ENCODE assay signal across 9 mouse cellular contexts in genomic region chr6:119849348-119849709, GRCm38 (mm10). TPM values are rescaled to one million over a fixed set of nuclear protein-coding genes. Genes with fewer than 3 reads are reported as not detected.
DNase-seq lines count a peak whose midpoint lies in the region; ATAC-seq and TF ChIP-seq lines count a peak whose summit lies in the region.
"Had no signal": no experiment of that assay in that cellular context is flagged by ENCODE, and none has a peak within 500 bp of the region (broad histone marks: within the 10 kb centered on the region; RNA-seq: fewer than 3 reads in every experiment).

No protein-coding gene starts in this region.

- H3K36me3 ChIP-seq in heart, postnatal 0 days (replicated peaks; ENCODE audit: control insufficient read depth, insufficient read depth, low read length): no peaks in the 10 kb centered on the region
- no peaks in the 10 kb centered on the region for H3K36me3 ChIP-seq in embryonic facial prominence, embryonic 12.5 days
- no peaks in the 10 kb centered on the region for H3K36me3 ChIP-seq in forebrain, postnatal 0 days (ENCODE audit: insufficient read depth)
- H3K36me3 ChIP-seq in liver, postnatal 0 days (replicated peaks; ENCODE audit: insufficient read depth, low read length): no peaks in the 10 kb centered on the region

- H3K4me3 ChIP-seq in heart, postnatal 0 days (ENCODE audit: low read depth, low read length): peak overlapping the region; percentile 98
- H3K4me3 ChIP-seq in embryonic facial prominence, embryonic 12.5 days: no peak overlapping the region
- H3K4me3 ChIP-seq in forebrain, postnatal 0 days (ENCODE audit: low read depth, low read length): no peak overlapping the region
- H3K4me3 ChIP-seq in liver, postnatal 0 days (ENCODE audit: low read depth, low read length): 0 out of 2 replicates have a peak overlapping the region, but pooled peaks have one; percentile 97

- H3K27me3 ChIP-seq in heart, postnatal 0 days (ENCODE audit: control insufficient read depth, insufficient read depth, low read length): no peaks in the 10 kb centered on the region
- no peaks in the 10 kb centered on the region for H3K27me3 ChIP-seq in embryonic facial prominence, embryonic 12.5 days
- H3K27me3 ChIP-seq in forebrain, postnatal 0 days (ENCODE audit: insufficient read depth, low read length): no peaks in the 10 kb centered on the region
- H3K27me3 ChIP-seq in liver, postnatal 0 days (ENCODE audit: insufficient read depth, low read length): no peaks in the 10 kb centered on the region

- peak overlapping the region; percentile 96; the same call in 1 of the 2 replicates for H3K27ac ChIP-seq in heart, postnatal 0 days (ENCODE audit: low read depth)
- no peak overlapping the region for H3K27ac ChIP-seq in embryonic facial prominence, embryonic 12.5 days
- H3K27ac ChIP-seq in forebrain, postnatal 0 days (ENCODE audit: low read depth, low read length): no peak overlapping the region
- H3K27ac ChIP-seq in liver, postnatal 0 days (ENCODE audit: low read depth): no peak overlapping the region

- DNase-seq in heart, postnatal 0 days (ENCODE audit: low spot score): no peak
- no peak for DNase-seq in heart, postnatal 36 days
- no peak for DNase-seq in forebrain, postnatal 0 days
- DNase-seq in liver, postnatal 0 days: no peak
- DNase-seq in right cerebral cortex, adult 18-20 months: no peak
- no peak for DNase-seq in layer of hippocampus, postnatal 14 days (ENCODE audit: low spot score in 2 of 2)
- DNase-seq in adrenal gland, postnatal 4 days (ENCODE audit: low spot score in 2 of 2): no peak
- DNase-seq: lung, postnatal 14 days had no signal

- no peak for TF ChIP-seq EP300 in heart, postnatal 0 days (IDR thresholded peaks at IDR 0.05; ENCODE audit: low read depth)
- no peak for TF ChIP-seq EP300 in liver, postnatal 0 days (IDR thresholded peaks at IDR 0.05; ENCODE audit: low read depth)

- intact Hi-C loops in heart, postnatal 36 days (cut with DNase I): loop anchor here (2.0 to 5.0 kb wide), 3 partner anchors 53 to 367 kb away; partner anchors contain the start of gene Rad52

- no peaks in the 10 kb centered on the region for H3K9me3 ChIP-seq in heart, postnatal 0 days (replicated peaks; ENCODE audit: control insufficient read depth, low read length)
- no peaks in the 10 kb centered on the region for H3K9me3 ChIP-seq in embryonic facial prominence, embryonic 12.5 days
- H3K9me3 ChIP-seq in forebrain, postnatal 0 days (ENCODE audit: low read length): no peaks in the 10 kb centered on the region
- no peaks in the 10 kb centered on the region for H3K9me3 ChIP-seq in liver, postnatal 0 days (ENCODE audit: low read length)

- H3K9ac ChIP-seq in heart, postnatal 0 days (replicated peaks; ENCODE audit: low read depth, low read length): 0 out of 2 replicates have a peak overlapping the region, but pooled peaks have one; percentile 93
- no peak overlapping the region for H3K9ac ChIP-seq in embryonic facial prominence, embryonic 12.5 days
- H3K9ac ChIP-seq in forebrain, postnatal 0 days: peak overlapping the region; percentile 92; the same call in 1 of the 2 replicates
- no peak overlapping the region for H3K9ac ChIP-seq in liver, postnatal 0 days (replicated peaks)

- peak overlapping the region; percentile 95 for H3K4me2 ChIP-seq in heart, postnatal 0 days (ENCODE audit: low read depth, low read length)
- peak overlapping the region; percentile 66 for H3K4me2 ChIP-seq in embryonic facial prominence, embryonic 12.5 days (replicated peaks)
- H3K4me2 ChIP-seq in forebrain, postnatal 0 days (ENCODE audit: low read depth): peak overlapping the region; percentile 78
- H3K4me2 ChIP-seq in liver, postnatal 0 days (ENCODE audit: low read depth, low read length): peak overlapping the region; percentile 99; the same call in 1 of the 2 replicates

- TF ChIP-seq CTCF in heart, postnatal 0 days (IDR thresholded peaks at IDR 0.05; ENCODE audit: low read depth): no peak
- TF ChIP-seq CTCF in forebrain, postnatal 0 days (IDR thresholded peaks at IDR 0.05; ENCODE audit: low read depth): no peak
- TF ChIP-seq CTCF in liver, postnatal 0 days (IDR thresholded peaks at IDR 0.05; ENCODE audit: low read depth): no peak

- ATAC-seq in heart, postnatal 0 days (ENCODE audit: insufficient read depth, low read depth): no peak
- no peak for ATAC-seq in embryonic facial prominence, embryonic 12.5 days (ENCODE audit: insufficient number of reproducible peaks, insufficient read depth, low FRiP score, low TSS enrichment)
- ATAC-seq in forebrain, postnatal 0 days: no peak
- no peak for ATAC-seq in liver, postnatal 0 days

- WGBS in heart, postnatal 0 days: 59% methylated on average over 3 of the region's 3 CpGs
- WGBS in embryonic facial prominence, embryonic 12.5 days: 73% methylated on average over 3 of the region's 3 CpGs
- WGBS in forebrain, postnatal 0 days: 23% methylated on average over 3 of the region's 3 CpGs
- WGBS in liver, postnatal 0 days (ENCODE audit: insufficient replicate concordance): 70% methylated on average over 3 of the region's 3 CpGs

- peaks cover 17% of the 10 kb centered on the region for H3K4me1 ChIP-seq in heart, postnatal 0 days (ENCODE audit: control insufficient read depth, insufficient read depth)
- H3K4me1 ChIP-seq in embryonic facial prominence, embryonic 12.5 days: peaks cover 14% of the 10 kb centered on the region
- H3K4me1 ChIP-seq in forebrain, postnatal 0 days (ENCODE audit: insufficient read depth): no peaks in the 10 kb centered on the region; the same call in 1 of the 2 replicates
- peaks cover 13% of the 10 kb centered on the region for H3K4me1 ChIP-seq in liver, postnatal 0 days (ENCODE audit: insufficient read depth)

RNA-seq across cellular contexts. Expression of gene Erc1, which starts 1.4 kb away (rescaled TPM):
- total RNA-seq in heart, postnatal 0 days (2014; rRNA removed; ENCODE audit: low replicate concordance): 19.2 and 30.7 TPM in 2 replicates
- polyA plus RNA-seq in heart, postnatal 0 days (2015; fragmentation: Nextera tagmentation; extraction: Ambion mirVana): 11.9 and 12.5 TPM in 2 replicates
- total RNA-seq in heart, postnatal 36 days (2021): 10 to 100 TPM; 37.2 to 38.1 TPM
- 32.1 and 33.1 TPM in 2 replicates for polyA plus RNA-seq in embryonic facial prominence, embryonic 12.5 days (2016; fragmentation: Nextera tagmentation; extraction: Ambion mirVana)
- total RNA-seq in forebrain, postnatal 0 days (2014; rRNA removed): 67.2 and 83.3 TPM in 2 replicates
- polyA plus RNA-seq in forebrain, postnatal 0 days (2015; fragmentation: Nextera tagmentation; extraction: Ambion mirVana): 30.5 and 43.3 TPM in 2 replicates
- polyA plus RNA-seq in liver, postnatal 0 days (2015; fragmentation: Nextera tagmentation; extraction: Ambion mirVana): 2.7 and 4.0 TPM in 2 replicates
- 10 to 100 TPM; 95.1 to 97.3 TPM for total RNA-seq in layer of hippocampus, postnatal 14 days (2021)
- 10 to 100 TPM; 25.3 to 30.1 TPM for total RNA-seq in adrenal gland, postnatal 4 days (2021)

RNA-seq across cellular contexts. Expression of gene Rad52, which starts 53.2 kb away (rescaled TPM):
- total RNA-seq in heart, postnatal 0 days (2014; rRNA removed; ENCODE audit: low replicate concordance): 22.4 and 31.2 TPM in 2 replicates
- 8.6 and 9.7 TPM in 2 replicates for polyA plus RNA-seq in heart, postnatal 0 days (2015; fragmentation: Nextera tagmentation; extraction: Ambion mirVana)
- 10 to 100 TPM; 11.1 to 12.8 TPM for total RNA-seq in heart, postnatal 36 days (2021)
- 26.4 and 27.8 TPM in 2 replicates for polyA plus RNA-seq in embryonic facial prominence, embryonic 12.5 days (2016; fragmentation: Nextera tagmentation; extraction: Ambion mirVana)
- 35.2 and 36.1 TPM in 2 replicates for total RNA-seq in forebrain, postnatal 0 days (2014; rRNA removed)
- 18.4 and 19.1 TPM in 2 replicates for polyA plus RNA-seq in forebrain, postnatal 0 days (2015; fragmentation: Nextera tagmentation; extraction: Ambion mirVana)
- 4.9 and 5.9 TPM in 2 replicates for polyA plus RNA-seq in liver, postnatal 0 days (2015; fragmentation: Nextera tagmentation; extraction: Ambion mirVana)
- 10 to 100 TPM; 31.6 TPM for total RNA-seq in layer of hippocampus, postnatal 14 days (2021)
- total RNA-seq in adrenal gland, postnatal 4 days (2021): 10 to 100 TPM; 23.6 to 27.1 TPM

Comparison
In these comparisons a context has a peak if more than half of its experiments do, and no peak if none do; other contexts are left out.
1. H3K4me3 ChIP-seq: peak in heart, postnatal 0 days (single experiment) and liver, postnatal 0 days (single experiment); none in embryonic facial prominence, embryonic 12.5 days (single experiment) and forebrain, postnatal 0 days (single experiment).
2. H3K9ac ChIP-seq: peak in heart, postnatal 0 days (single experiment) and forebrain, postnatal 0 days (single experiment); none in embryonic facial prominence, embryonic 12.5 days (single experiment) and liver, postnatal 0 days (single experiment).
3. Peak in every context shown above with its lines, with median percentiles within 50 percentile points of each other: H3K4me2 ChIP-seq.